Mouse (Mus musculus) kidney, adult 2 months (tissue): ENCODE measurements at regions not wholly inside any gene's neighbourhood (a gene's known extent, or its start where the extent isn't known, plus 50 kb on each side); places are given as distances from the start of the nearest gene placed in this dataset.
A peak's percentile ranks its signal among the peaks of the same experiment; 100 is the strongest.

Experiments used
- DNase-seq: peaks from one replicate; pipeline ENCODE4 v3.0.0; 2021
- H3K27ac ChIP-seq: fragments of 200-500 bp; 2 replicates; pipeline ENCODE4 v1.5.1; 2012; ENCODE audit warnings: low read depth, low read length, control low read depth, inconsistent platforms; ENCODE audit not compliant: insufficient read depth
- H3K27me3 ChIP-seq: fragments of 200-500 bp; replicated peaks from 2 replicates; pipeline ENCODE4 v1.6.1; 2012; ENCODE audit warnings: mild to moderate bottlenecking, moderate library complexity, low read length, inconsistent platforms; ENCODE audit not compliant: control insufficient read depth, insufficient read depth
- H3K36me3 ChIP-seq: fragments of 200-500 bp; 2 replicates; pipeline ENCODE4 v1.6.1; 2012; ENCODE audit warnings: mild to moderate bottlenecking, moderate library complexity, low read length, inconsistent platforms; ENCODE audit not compliant: control insufficient read depth, insufficient read depth
- H3K4me1 ChIP-seq: fragments of 200-500 bp; 2 replicates; pipeline ENCODE4 v1.6.1; 2011; ENCODE audit warnings: low read length; ENCODE audit not compliant: control insufficient read depth, insufficient read depth
- H3K4me3 ChIP-seq: fragments of 200-500 bp; 2 replicates; pipeline ENCODE4 v1.5.1; 2011; ENCODE audit warnings: mild to moderate bottlenecking, low read depth, low read length, control low read depth; ENCODE audit not compliant: insufficient read depth
- CTCF ChIP-seq: fragments of 200-500 bp; conservative IDR thresholded peaks from 2 replicates; pipeline ENCODE4 v1.5.1; 2011; ENCODE audit warnings: low read depth, mild to moderate bottlenecking, control low read depth, low read length, moderate library complexity, mixed read lengths; ENCODE audit not compliant: insufficient read depth, insufficient read length
- POLR2A ChIP-seq: fragments of 200-500 bp; IDR thresholded peaks from one replicate; pipeline ENCODE4 v1.6.1; 2011; ENCODE audit warnings: low read depth, low read length, control low read depth
- WGBS: fragments of 180-500 bp; shearing (Covaris S2); methylation state at CpG from one replicate; pipeline ENCODE4 v1.1.7; 2018; 5-methylcytosine and 5-hydroxymethylcytosine counted together

- DNase-seq = peak; percentile 79
- Histone ChIP-seq H3K27me3 (no peaks in the 10 kb centered on the region), H3K4me3 (no peak overlapping the region), H3K36me3 (no peaks in the 10 kb centered on the region), H3K27ac (no peak overlapping the region), H3K4me1 (peaks cover 20% of the 10 kb centered on the region; the same call in 1 of the 2 replicates)
- WGBS = 55% methylated on average over 8 of the region's 8 CpGs
- TF ChIP-seq CTCF (no peak), POLR2A (no peak)
These were observed 95.8 kb upstream of the Ppp1r12a start for GRCm38 (mm10) chr10:108066241-108066640.

- peaks cover 8% of the 10 kb centered on the region; the same call in 1 of the 2 replicates for H3K4me1 ChIP-seq
- no peaks in the 10 kb centered on the region for H3K36me3 ChIP-seq
- DNase-seq = no peak
- no peaks in the 10 kb centered on the region for H3K27me3 ChIP-seq
- 61% methylated on average over 7 of the region's 7 CpGs for WGBS
- H3K27ac ChIP-seq = no peak overlapping the region
- no peak overlapping the region for H3K4me3 ChIP-seq
- TF ChIP-seq POLR2A (no peak), CTCF (no peak)
These were observed 100.1 kb upstream of the Ppp1r12a start for GRCm38 (mm10) chr10:108061813-108062435.

GRCm38 (mm10) chr10:108060554-108060953 lies 101.4 kb upstream of the Ppp1r12a start:
- Histone ChIP-seq H3K4me3 (no peak overlapping the region), H3K27me3 (no peaks in the 10 kb centered on the region), H3K27ac (no peak overlapping the region), H3K4me1 (no peaks in the 10 kb centered on the region), H3K36me3 (no peaks in the 10 kb centered on the region)
- DNase-seq = no peak
- 73% methylated on average over 3 of the region's 3 CpGs for WGBS
- TF ChIP-seq POLR2A = no peak
- no peak for TF ChIP-seq CTCF

DNA sequence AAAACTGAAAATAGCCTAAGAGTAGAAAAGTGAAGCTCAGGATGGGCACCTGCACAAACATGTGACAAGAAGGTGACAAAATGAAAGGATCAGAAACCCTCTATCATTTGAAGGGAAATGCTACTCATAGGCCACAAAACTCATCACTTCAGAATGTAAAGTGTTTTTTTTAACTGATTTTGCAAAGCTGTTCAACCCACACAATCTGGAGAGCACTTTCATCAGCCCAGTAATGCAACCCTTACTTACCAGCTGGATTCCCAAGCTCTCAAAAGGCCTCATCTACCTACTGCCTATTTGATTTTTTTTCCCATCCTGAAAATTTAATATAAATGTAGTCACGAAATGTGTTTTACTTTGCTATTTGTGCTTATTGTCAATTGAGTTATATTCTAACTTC lies 110.4 kb upstream of the Ppp1r12a start:
- Histone ChIP-seq H3K4me3 (no peak overlapping the region), H3K27ac (no peak overlapping the region), H3K36me3 (no peaks in the 10 kb centered on the region), H3K27me3 (no peaks in the 10 kb centered on the region), H3K4me1 (no peaks in the 10 kb centered on the region)
- 98% methylated on average over 1 of the region's 1 CpGs for WGBS
- DNase-seq = no peak
- TF ChIP-seq POLR2A (no peak), CTCF (no peak)

- no peak for DNase-seq
- Histone ChIP-seq H3K4me3 (no peak overlapping the region), H3K27me3 (no peaks in the 10 kb centered on the region), H3K4me1 (no peaks in the 10 kb centered on the region), H3K27ac (no peak overlapping the region), H3K36me3 (no peaks in the 10 kb centered on the region)
- TF ChIP-seq CTCF (no peak), POLR2A (no peak)
- 90% methylated on average over 2 of the region's 2 CpGs for WGBS
These were observed 113.6 kb upstream of the Ppp1r12a start for GRCm38 (mm10) chr10:108048426-108048825.

GRCm38 (mm10) chr10:108043519-108043918 lies 118.5 kb upstream of the Ppp1r12a start:
- Histone ChIP-seq H3K27me3 (no peaks in the 10 kb centered on the region), H3K36me3 (no peaks in the 10 kb centered on the region), H3K4me3 (no peak overlapping the region), H3K4me1 (no peaks in the 10 kb centered on the region), H3K27ac (no peak overlapping the region)
- TF ChIP-seq POLR2A (no peak), CTCF (no peak)
- no peak for DNase-seq
- 53% methylated on average over 2 of the region's 2 CpGs for WGBS

GRCm38 (mm10) chr10:108040027-108040426 lies 122.0 kb upstream of the Ppp1r12a start:
- TF ChIP-seq POLR2A = no peak
- no peak for TF ChIP-seq CTCF
- Histone ChIP-seq H3K27ac (no peak overlapping the region), H3K4me3 (no peak overlapping the region), H3K36me3 (no peaks in the 10 kb centered on the region), H3K27me3 (no peaks in the 10 kb centered on the region), H3K4me1 (no peaks in the 10 kb centered on the region)
- DNase-seq = no peak
